Mouse (Mus musculus): Measurements from ENCODE around the gene Hephl1.

Gene Hephl1

GRCm38 (mm10) chr9:15060026-15060425 lies 51.9 kb downstream of the Hephl1 start:
- CTCF ChIA-PET: no interaction called here

- CTCF ChIA-PET: no interaction called here
Measured at GRCm38 (mm10) chr9:15045740-15046139, 66.2 kb downstream of the Hephl1 start.

GRCm38 (mm10) chr9:15045084-15045669 lies 66.7 kb downstream of the Hephl1 start, which contains the start of gene Panx1:
TSS of gene Panx1 (minus strand) at chr9:15045478.
- CTCF ChIA-PET: no interaction called here

GRCm38 (mm10) chr9:15044391-15045083 lies 67.4 kb downstream of the Hephl1 start:
- CTCF ChIA-PET: interaction anchor here (1.0 to 1.1 kb wide), 2 partner anchors 10 to 22 kb away, joined by 3 to 4 read pairs; no protein-coding TSS in a partner anchor

- CTCF ChIA-PET: no interaction called here
Measured at GRCm38 (mm10) chr9:15041556-15041955, 70.4 kb downstream of the Hephl1 start.

GRCm38 (mm10) chr9:15039848-15040247 lies 72.1 kb downstream of the Hephl1 start:
- CTCF ChIA-PET: interaction anchor here (0.7 kb wide), 1 partner anchor 334 kb away, joined by 3 read pairs; no protein-coding TSS in a partner anchor

GRCm38 (mm10) chr9:15037704-15038103 lies 74.2 kb downstream of the Hephl1 start:
- CTCF ChIA-PET: interaction anchor here (0.6 kb wide), 1 partner anchor 26 kb away, joined by 5 read pairs; no protein-coding TSS in a partner anchor

GRCm38 (mm10) chr9:15037237-15037636 lies 74.7 kb downstream of the Hephl1 start:
- CTCF ChIA-PET: interaction anchor here (0.6 kb wide), 1 partner anchor 26 kb away, joined by 5 read pairs; no protein-coding TSS in a partner anchor

- CTCF ChIA-PET: interaction anchor here (0.6 kb wide), 1 partner anchor 74 kb away, joined by 6 read pairs; no protein-coding TSS in a partner anchor
Measured at GRCm38 (mm10) chr9:15036807-15037206, 75.1 kb downstream of the Hephl1 start.

GRCm38 (mm10) chr9:15036405-15036804 lies 75.5 kb downstream of the Hephl1 start:
- CTCF ChIA-PET: interaction anchor here (0.6 kb wide), 1 partner anchor 75 kb away, joined by 6 read pairs; no protein-coding TSS in a partner anchor

- CTCF ChIA-PET: no interaction called here
Measured at GRCm38 (mm10) chr9:15035979-15036378, 75.9 kb downstream of the Hephl1 start.

GRCm38 (mm10) chr9:15034546-15035273 lies 77.2 kb downstream of the Hephl1 start:
- CTCF ChIA-PET: interaction anchor here (1.0 kb wide), 1 partner anchor 9 kb away, joined by 4 read pairs; no protein-coding TSS in a partner anchor

GRCm38 (mm10) chr9:15033568-15034160 lies 78.2 kb downstream of the Hephl1 start:
- CTCF ChIA-PET: interaction anchor here (0.5 to 1.0 kb wide), 2 partner anchors 10 to 246 kb away, joined by 4 read pairs; no protein-coding TSS in a partner anchor

GRCm38 (mm10) chr9:15032797-15033196 lies 79.1 kb downstream of the Hephl1 start:
- CTCF ChIA-PET: interaction anchor here (0.6 kb wide), 1 partner anchor 63 kb away, joined by 3 read pairs; no protein-coding TSS in a partner anchor

- CTCF ChIA-PET: no interaction called here
Measured at GRCm38 (mm10) chr9:15030771-15031170, 81.1 kb downstream of the Hephl1 start.

GRCm38 (mm10) chr9:15029025-15029727 lies 82.7 kb downstream of the Hephl1 start:
- CTCF ChIA-PET: interaction anchor here (0.6 kb wide), 2 partner anchors 148 to 176 kb away, joined by 3 read pairs; no protein-coding TSS in a partner anchor

- CTCF ChIA-PET: no interaction called here
Measured at GRCm38 (mm10) chr9:15027725-15028124, 84.2 kb downstream of the Hephl1 start.

- CTCF ChIA-PET: no interaction called here
Measured at GRCm38 (mm10) chr9:15023049-15023448, 88.9 kb downstream of the Hephl1 start.

GRCm38 (mm10) chr9:15021156-15021555 lies 90.8 kb downstream of the Hephl1 start:
- CTCF ChIA-PET: no interaction called here

- CTCF ChIA-PET: no interaction called here
Measured at GRCm38 (mm10) chr9:15020561-15021080, 91.3 kb downstream of the Hephl1 start.

GRCm38 (mm10) chr9:15018756-15019131 lies 93.2 kb downstream of the Hephl1 start:
- CTCF ChIA-PET: no interaction called here
